Mouse (Mus musculus) ES-Bruce4 (cell line): ENCODE results near the gene Ccdc28b. TPM values are rescaled to one million over a fixed set of nuclear protein-coding genes. Genes with fewer than 3 reads are reported as not detected.
A peak's percentile ranks its signal among the peaks of the same experiment; 100 is the strongest.

Experiments used
- H3K27ac ChIP-seq: 2 replicates; pipeline ENCODE4 v1.5.1; 2012; ENCODE audit warnings: low read length, inconsistent platforms; ENCODE audit not compliant: insufficient read depth
- H3K27me3 ChIP-seq: 2 replicates; pipeline ENCODE4 v1.6.1; 2012; ENCODE audit warnings: mild to moderate bottlenecking, low read length, inconsistent platforms; ENCODE audit not compliant: control insufficient read depth, poor library complexity, insufficient read depth, severe bottlenecking
- H3K36me3 ChIP-seq: 2 replicates; pipeline ENCODE4 v1.6.1; 2012; ENCODE audit warnings: inconsistent platforms, mild to moderate bottlenecking, low read length, moderate library complexity; ENCODE audit not compliant: control insufficient read depth, poor library complexity, insufficient read depth, severe bottlenecking
- H3K4me1 ChIP-seq: one replicate; pipeline ENCODE4 v1.8.1; 2011; ENCODE audit warnings: low read length; ENCODE audit not compliant: control insufficient read depth, insufficient read depth
- H3K4me3 ChIP-seq: 2 replicates; pipeline ENCODE4 v1.5.1; 2011; ENCODE audit warnings: low read depth, mild to moderate bottlenecking, low read length
- H3K9ac ChIP-seq: 2 replicates; pipeline ENCODE4 v1.6.1; 2012; ENCODE audit warnings: low read depth, mild to moderate bottlenecking, inconsistent platforms; ENCODE audit not compliant: poor library complexity, severe bottlenecking
- H3K9me3 ChIP-seq: replicated peaks from 2 replicates; pipeline ENCODE4 v1.6.1; 2012; ENCODE audit warnings: mild to moderate bottlenecking, low read length, inconsistent platforms; ENCODE audit not compliant: control insufficient read depth, poor library complexity, insufficient read depth, severe bottlenecking
- CTCF ChIP-seq: IDR thresholded peaks from one replicate; pipeline ENCODE4 v1.8.1; 2011; ENCODE audit warnings: low read depth, low read length
- EP300 ChIP-seq: IDR thresholded peaks from 2 replicates; pipeline ENCODE4 v1.6.1; 2011; ENCODE audit warnings: low read depth, low read length; ENCODE audit not compliant: insufficient read depth
- POLR2A ChIP-seq: IDR thresholded peaks from one replicate; pipeline ENCODE4 v1.8.1; 2011; ENCODE audit warnings: low read length; ENCODE audit not compliant: insufficient read depth
- polyA plus RNA-seq: library from polyadenylated mRNA; stranded (reverse); fragments of >200 nt; gene quantifications from 2 replicates; pipeline ENCODE4 v1.2.4, GENCODE M21; 2011; ENCODE audit warnings: low read depth; ENCODE audit not compliant: missing spikeins, insufficient read depth, insufficient read length

Ccdc28b gene
- polyA plus RNA-seq, 1 experiment, result 8.7 TPM

DNA sequence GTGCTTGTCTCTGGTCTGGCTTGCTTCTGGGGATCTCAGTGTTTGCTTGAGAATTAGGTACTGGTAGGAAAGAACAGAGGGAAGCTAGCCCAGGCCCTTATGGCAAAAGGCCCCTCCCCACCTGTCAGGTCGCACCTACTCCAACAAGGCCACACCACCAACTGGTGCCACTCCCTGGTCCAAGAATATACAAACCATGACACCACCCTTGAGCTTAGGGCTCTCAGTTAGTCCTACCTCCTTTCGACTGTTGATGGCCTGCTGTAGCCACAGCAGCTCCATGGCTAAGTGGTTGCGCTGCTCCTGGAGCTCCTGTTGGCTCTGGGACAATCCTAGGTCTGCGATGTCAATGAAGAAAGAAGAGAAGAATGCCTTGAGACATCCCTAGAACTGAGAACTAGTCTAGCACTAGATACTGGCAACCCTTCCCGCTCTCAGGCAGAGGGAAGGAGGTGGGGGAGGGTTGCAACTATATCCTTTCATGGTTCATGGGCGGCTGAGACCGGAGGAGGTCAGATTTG lies 6.6 kb downstream of the Ccdc28b start:
- Histone ChIP-seq H3K27me3 (no peaks in the 10 kb centered on the region), H3K9me3 (no peaks in the 10 kb centered on the region), H3K9ac (no peak overlapping the region), H3K27ac (no peak overlapping the region), H3K4me1 (no peaks in the 10 kb centered on the region), H3K36me3 (no peaks in the 10 kb centered on the region), H3K4me3 (no peak overlapping the region)
- no peak for TF ChIP-seq POLR2A
- no peak for TF ChIP-seq CTCF
- TF ChIP-seq EP300, result no peak

DNA sequence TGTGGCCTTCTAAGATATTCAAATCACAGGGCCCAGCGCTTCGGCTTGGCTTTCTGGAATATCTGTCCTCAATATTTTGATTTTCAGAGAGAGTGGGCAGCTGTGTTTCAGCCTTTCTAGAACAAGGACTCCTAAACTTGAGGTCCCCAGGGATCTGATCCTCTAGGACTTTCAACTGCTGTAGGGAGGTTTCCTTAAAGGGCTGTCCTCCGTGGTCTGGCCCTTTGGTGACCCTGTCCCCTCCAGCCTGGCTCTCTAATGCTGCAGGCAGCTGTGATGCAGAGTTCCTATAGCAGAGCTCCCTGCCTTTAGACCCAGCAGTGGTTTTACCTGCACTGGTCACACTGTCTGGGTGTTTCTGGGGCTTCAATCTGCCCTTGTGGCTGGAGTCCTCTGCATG lies 7.1 kb downstream of the Ccdc28b start:
- H3K9ac ChIP-seq, result no peak overlapping the region

DNA sequence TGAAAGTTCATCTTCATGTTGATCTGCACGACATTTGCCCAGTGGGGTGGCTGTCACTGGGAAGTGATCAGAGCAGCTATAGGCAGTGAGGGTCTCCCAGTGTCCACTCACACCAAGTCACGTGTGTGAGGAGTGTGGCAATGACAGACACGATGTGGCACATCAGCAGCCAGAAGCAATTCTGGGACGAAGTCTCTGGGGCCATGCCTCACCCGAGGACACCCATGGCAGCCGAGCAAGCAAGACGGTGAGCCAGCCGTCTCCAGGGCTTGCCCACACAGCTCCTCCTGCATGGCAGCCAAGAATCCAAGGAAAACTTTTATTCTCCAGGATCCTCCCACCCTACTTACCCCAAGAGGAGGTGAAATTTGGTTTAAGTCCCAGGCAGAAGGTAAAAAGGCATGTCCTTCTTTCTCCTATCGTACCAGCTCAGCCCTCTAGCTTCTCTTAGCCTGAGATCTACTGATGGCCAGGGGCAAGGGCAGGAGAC lies 7.9 kb downstream of the Ccdc28b start:
- no peaks in the 10 kb centered on the region for H3K36me3 ChIP-seq
- TF ChIP-seq EP300 (no peak), POLR2A (no peak), CTCF (no peak)
- no peaks in the 10 kb centered on the region for H3K27me3 ChIP-seq
- H3K4me3 ChIP-seq, result no peak overlapping the region
- H3K9me3 ChIP-seq, result no peaks in the 10 kb centered on the region
- H3K4me1 ChIP-seq, result no peaks in the 10 kb centered on the region
- no peak overlapping the region for H3K27ac ChIP-seq
- H3K9ac ChIP-seq, result no peak overlapping the region

More for the DNA sequence above, 7.1 kb downstream of the Ccdc28b start:
- no peak overlapping the region for H3K27ac ChIP-seq
- no peaks in the 10 kb centered on the region for H3K4me1 ChIP-seq
- H3K27me3 ChIP-seq, result no peaks in the 10 kb centered on the region
- H3K9me3 ChIP-seq, result no peaks in the 10 kb centered on the region
- no peak overlapping the region for H3K4me3 ChIP-seq
- no peak for TF ChIP-seq EP300
- no peaks in the 10 kb centered on the region for H3K36me3 ChIP-seq

DNA sequence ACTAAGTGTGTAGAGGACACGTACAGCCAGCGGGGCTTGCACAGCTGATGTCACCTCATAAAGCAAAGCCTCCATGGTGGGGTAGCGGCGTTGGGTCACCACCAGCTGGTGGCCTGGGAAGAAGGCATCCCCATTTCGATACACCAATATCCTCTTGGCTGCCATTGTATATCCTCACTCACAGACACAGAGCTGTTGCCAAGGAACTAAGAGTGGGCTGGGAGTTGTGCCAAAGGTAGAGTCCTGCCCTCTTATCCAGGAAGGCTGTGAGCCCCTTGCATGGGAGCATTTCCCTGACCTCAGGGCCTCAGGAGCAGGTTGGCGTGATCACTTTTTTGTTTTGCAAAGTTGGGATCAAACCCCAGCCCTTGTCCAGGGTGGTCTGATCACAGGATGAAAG lies 9.7 kb downstream of the Ccdc28b start, which contains the start of gene Dcdc2b:
Gene Dcdc2b, minus strand, starts transcription at position 165 of the 400 bp plus-strand sequence.
- no peak within 1 kb of the TSS for H3K4me3 ChIP-seq
- no peaks in the 10 kb centered on the region for H3K36me3 ChIP-seq
- no peak within 1 kb of the TSS for H3K27ac ChIP-seq
- H3K27me3 ChIP-seq, result no peaks in the 10 kb centered on the region
- TF ChIP-seq CTCF, result no peak
- TF ChIP-seq POLR2A, result no peak
- TF ChIP-seq EP300, result no peak
- no peak within 1 kb of the TSS for H3K9ac ChIP-seq
- no peaks in the 10 kb centered on the region for H3K9me3 ChIP-seq
- H3K4me1 ChIP-seq, result peaks cover 8% of the 10 kb centered on the region

DNA sequence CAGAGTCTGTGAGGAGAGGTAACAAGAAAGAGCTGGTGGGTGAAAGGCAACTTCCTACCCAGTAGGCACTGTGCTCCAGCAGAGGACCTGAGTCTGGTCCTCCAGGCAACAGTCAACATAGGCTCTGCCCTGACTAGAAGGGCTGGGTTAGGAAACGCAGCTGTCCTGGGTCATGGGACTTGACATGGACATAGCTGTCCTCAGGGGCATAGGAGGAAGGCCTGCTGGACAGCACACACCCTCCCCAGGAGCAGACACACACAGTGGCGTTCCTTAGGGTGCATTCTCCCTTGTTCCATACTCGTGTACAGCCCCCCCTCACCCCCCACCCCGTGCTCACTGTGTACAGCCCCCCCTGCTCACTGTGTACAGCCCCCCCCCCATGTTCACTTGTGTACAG lies 13.3 kb downstream of the Ccdc28b start:
- Histone ChIP-seq H3K9me3 (no peaks in the 10 kb centered on the region), H3K27me3 (no peaks in the 10 kb centered on the region), H3K36me3 (peaks cover 9% of the 10 kb centered on the region; the same call in 1 of the 2 replicates), H3K4me3 (no peak overlapping the region), H3K27ac (no peak overlapping the region), H3K4me1 (peaks cover 9% of the 10 kb centered on the region), H3K9ac (no peak overlapping the region)
- TF ChIP-seq POLR2A (no peak), EP300 (no peak), CTCF (no peak)

DNA sequence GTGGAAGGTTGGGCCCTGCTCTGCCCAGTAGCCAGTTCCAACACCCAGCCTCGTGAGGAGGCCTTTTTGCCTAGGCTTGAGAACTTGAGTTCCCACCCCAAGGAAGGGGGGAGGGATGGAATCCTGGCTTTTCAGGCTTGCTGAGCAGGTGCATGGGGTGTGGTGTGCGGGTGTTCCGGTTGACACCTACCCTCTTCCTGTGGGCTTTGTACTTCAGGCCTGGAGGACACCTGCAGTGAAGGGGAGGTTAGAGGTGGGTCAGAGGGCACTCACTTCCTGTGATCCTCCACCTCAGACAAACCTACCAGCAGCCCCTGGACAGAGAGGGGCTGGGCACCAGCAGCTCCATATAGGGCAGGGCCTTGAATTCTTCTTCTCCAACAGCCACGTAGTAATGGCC lies 13.7 kb downstream of the Ccdc28b start:
- TF ChIP-seq EP300 (peak; percentile 87), CTCF (no peak)
- Histone ChIP-seq H3K9me3 (no peaks in the 10 kb centered on the region), H3K9ac (no peak overlapping the region), H3K4me3 (no peak overlapping the region), H3K27ac (peak overlapping the region; percentile 57), H3K36me3 (peaks cover 11% of the 10 kb centered on the region; the same call in 1 of the 2 replicates), H3K4me1 (peaks cover 9% of the 10 kb centered on the region), H3K27me3 (no peaks in the 10 kb centered on the region)
